Mouse (Mus musculus) limb, embryonic 12.5 days (tissue): ENCODE data around the gene Trpc4ap. TPM values are rescaled to one million over a fixed set of nuclear protein-coding genes. Genes with fewer than 3 reads are reported as not detected.
"Not testable (repeated sequence)": the region's sequence is repeated elsewhere in the genome, so short reads cannot be mapped to it uniquely, and the experiment has no call there.

Source experiments
- ATAC-seq: fragments of 200-750 bp; cut with Nextera tagmentation; 2 replicates; pipeline ENCODE4 v1.8.0; 2017; ENCODE audit warnings: low read depth, moderate TSS enrichment; ENCODE audit not compliant: insufficient number of reproducible peaks, insufficient read depth, low FRiP score, low TSS enrichment
- H3K27ac ChIP-seq: fragments of 300-500 bp; sonication (generic); 2 replicates; pipeline ENCODE4 v1.5.1; 2016; ENCODE audit warnings: mild to moderate bottlenecking, moderate library complexity
- H3K27me3 ChIP-seq: fragments of 300-500 bp; sonication (generic); 2 replicates; pipeline ENCODE4 v1.6.1; 2016; ENCODE audit warnings: mild to moderate bottlenecking, moderate library complexity
- H3K36me3 ChIP-seq: fragments of 300-500 bp; sonication (generic); 2 replicates; pipeline ENCODE4 v1.6.1; 2016; ENCODE audit warnings: mild to moderate bottlenecking, moderate library complexity
- H3K4me1 ChIP-seq: fragments of 300-500 bp; sonication (generic); replicated peaks from 2 replicates; pipeline ENCODE4 v1.6.1; 2016
- H3K4me2 ChIP-seq: fragments of 300-500 bp; sonication (generic); 2 replicates; pipeline ENCODE4 v1.6.1; 2016; ENCODE audit warnings: mild to moderate bottlenecking, moderate library complexity
- H3K4me3 ChIP-seq: fragments of 300-500 bp; sonication (generic); replicated peaks from 2 replicates; pipeline ENCODE4 v1.5.1; 2016; ENCODE audit warnings: mild to moderate bottlenecking
- H3K9ac ChIP-seq: fragments of 300-500 bp; sonication (generic); replicated peaks from 2 replicates; pipeline ENCODE4 v1.6.1; 2016; ENCODE audit warnings: mild to moderate bottlenecking, moderate library complexity
- H3K9me3 ChIP-seq: fragments of 300-500 bp; sonication (generic); 2 replicates; pipeline ENCODE4 v1.6.1; 2016; ENCODE audit warnings: mild to moderate bottlenecking, moderate library complexity
- WGBS: fragments of 180-500 bp; shearing (Covaris S2); methylation state at CpG from one replicate; pipeline ENCODE4 v1.1.7; 2016; 5-methylcytosine and 5-hydroxymethylcytosine counted together
- polyA plus RNA-seq: library from polyadenylated mRNA; unstranded; fragments of >200 nt; fragmentation: Nextera tagmentation; extraction: Ambion mirVana; gene quantifications from 2 replicates; pipeline ENCODE4 v1.2.1, GENCODE M21; 2016

Trpc4ap gene
- 165 and 167 TPM in 2 replicates for polyA plus RNA-seq

- under 1% methylated on average over 69 of the region's 72 CpGs for WGBS
- Histone ChIP-seq H3K4me3 (peak within 1 kb of the TSS; percentile 98), H3K4me2 (peak within 1 kb of the TSS; percentile 83), H3K9me3 (no peaks in the 10 kb centered on the region), H3K4me1 (peaks cover 20% of the 10 kb centered on the region), H3K27me3 (no peaks in the 10 kb centered on the region), H3K27ac (peak within 1 kb of the TSS; percentile 89), H3K36me3 (peaks cover 10% of the 10 kb centered on the region; the same call in 1 of the 2 replicates), H3K9ac (peak within 1 kb of the TSS; percentile 98)
- peak; percentile 95 for ATAC-seq
These were observed at the start of gene Trpc4ap for GRCm38 (mm10) chr2:155691723-155692493. TSS of gene Trpc4ap (minus strand) at chr2:155692384.

GRCm38 (mm10) chr2:155737803-155738202 is 45.6 kb upstream of the Trpc4ap start:
- no peak overlapping the region for H3K4me2 ChIP-seq
- no peaks in the 10 kb centered on the region for H3K27me3 ChIP-seq
- no peak overlapping the region for H3K27ac ChIP-seq
- ATAC-seq, result no peak
- 80% methylated on average over 9 of the region's 9 CpGs for WGBS
- H3K9ac ChIP-seq, result no peak overlapping the region
- H3K4me1 ChIP-seq, result no peaks in the 10 kb centered on the region
- H3K36me3 ChIP-seq, result no peaks in the 10 kb centered on the region
- no peaks in the 10 kb centered on the region for H3K9me3 ChIP-seq
- H3K4me3 ChIP-seq, result no peak overlapping the region

GRCm38 (mm10) chr2:155736936-155737335 is 44.8 kb upstream of the Trpc4ap start:
- no peaks in the 10 kb centered on the region for H3K36me3 ChIP-seq
- ATAC-seq, result no peak
- H3K4me1 ChIP-seq, result no peaks in the 10 kb centered on the region
- no peak overlapping the region for H3K9ac ChIP-seq
- no peaks in the 10 kb centered on the region for H3K9me3 ChIP-seq
- no peak overlapping the region for H3K27ac ChIP-seq
- H3K27me3 ChIP-seq, result no peaks in the 10 kb centered on the region
- WGBS, result 80% methylated on average over 6 of the region's 6 CpGs
- H3K4me2 ChIP-seq, result no peak overlapping the region
- H3K4me3 ChIP-seq, result no peak overlapping the region

- H3K27me3 ChIP-seq, H3K36me3 ChIP-seq, H3K4me2 ChIP-seq, H3K27ac ChIP-seq, H3K4me3 ChIP-seq, H3K9me3 ChIP-seq, H3K4me1 ChIP-seq, ATAC-seq, H3K9ac ChIP-seq: not testable (repeated sequence)
- WGBS, result 79% methylated on average over 5 of the region's 5 CpGs
These were observed 43.6 kb upstream of the Trpc4ap start, which contains the start of gene Gm17581 for GRCm38 (mm10) chr2:155735766-155736165. TSS of gene Gm17581 (minus strand) at chr2:155735866.

GRCm38 (mm10) chr2:155735080-155735479 is 42.9 kb upstream of the Trpc4ap start:
- no peak for ATAC-seq
- no peak overlapping the region for H3K4me3 ChIP-seq
- no peaks in the 10 kb centered on the region for H3K9me3 ChIP-seq
- H3K4me2 ChIP-seq, result no peak overlapping the region
- no peaks in the 10 kb centered on the region for H3K36me3 ChIP-seq
- no peak overlapping the region for H3K27ac ChIP-seq
- 77% methylated on average over 5 of the region's 5 CpGs for WGBS
- H3K4me1 ChIP-seq, result no peaks in the 10 kb centered on the region
- no peaks in the 10 kb centered on the region for H3K27me3 ChIP-seq
- no peak overlapping the region for H3K9ac ChIP-seq

GRCm38 (mm10) chr2:155729158-155729645 is 37.0 kb upstream of the Trpc4ap start, which contains the start of gene Edem2:
TSS of gene Edem2 (minus strand) at chr2:155729475.
- H3K27me3 ChIP-seq, result no peaks in the 10 kb centered on the region
- H3K36me3 ChIP-seq, result no peaks in the 10 kb centered on the region
- H3K4me3 ChIP-seq, result peak within 1 kb of the TSS; percentile 87
- peaks cover 7% of the 10 kb centered on the region for H3K4me1 ChIP-seq
- no peak within 1 kb of the TSS for H3K27ac ChIP-seq
- H3K9me3 ChIP-seq, result no peaks in the 10 kb centered on the region
- under 1% methylated on average over 33 of the region's 33 CpGs for WGBS
- H3K4me2 ChIP-seq, result peak within 1 kb of the TSS; percentile 94
- ATAC-seq, result peak; percentile 93
- H3K9ac ChIP-seq, result peak within 1 kb of the TSS; percentile 66

- H3K4me2 ChIP-seq, result peak overlapping the region; percentile 94
- peak overlapping the region; percentile 66 for H3K9ac ChIP-seq
- 4% methylated on average over 15 of the region's 15 CpGs for WGBS
- ATAC-seq, result no peak; the same call in none of the 2 replicates
- H3K4me1 ChIP-seq, result peaks cover 7% of the 10 kb centered on the region
- no peaks in the 10 kb centered on the region for H3K27me3 ChIP-seq
- H3K36me3 ChIP-seq, result no peaks in the 10 kb centered on the region
- no peaks in the 10 kb centered on the region for H3K9me3 ChIP-seq
- peak overlapping the region; percentile 87 for H3K4me3 ChIP-seq
- no peak overlapping the region for H3K27ac ChIP-seq
These were observed 36.6 kb upstream of the Trpc4ap start for GRCm38 (mm10) chr2:155728742-155729141.

GRCm38 (mm10) chr2:155727764-155728395 is 35.7 kb upstream of the Trpc4ap start:
- WGBS, result 71% methylated on average over 7 of the region's 7 CpGs
- no peak overlapping the region; the same call in 1 of the 2 replicates for H3K4me2 ChIP-seq

GRCm38 (mm10) chr2:155726302-155726701 is 34.1 kb upstream of the Trpc4ap start:
- H3K4me3 ChIP-seq, result no peak overlapping the region
- WGBS, result 87% methylated on average over 7 of the region's 7 CpGs

More at GRCm38 (mm10) chr2:155727764-155728395, 35.7 kb upstream of the Trpc4ap start:
- ATAC-seq, result no peak
- peaks cover 7% of the 10 kb centered on the region for H3K4me1 ChIP-seq
- H3K9ac ChIP-seq, result no peak overlapping the region
- H3K4me3 ChIP-seq, result no peak overlapping the region
- no peaks in the 10 kb centered on the region for H3K27me3 ChIP-seq
- no peaks in the 10 kb centered on the region for H3K9me3 ChIP-seq
- H3K27ac ChIP-seq, result no peak overlapping the region
- no peaks in the 10 kb centered on the region for H3K36me3 ChIP-seq

GRCm38 (mm10) chr2:155724526-155724925 is 32.3 kb upstream of the Trpc4ap start:
- Histone ChIP-seq H3K9ac (no peak overlapping the region), H3K4me1 (peaks cover 7% of the 10 kb centered on the region), H3K4me3 (no peak overlapping the region), H3K27me3 (no peaks in the 10 kb centered on the region), H3K4me2 (no peak overlapping the region), H3K36me3 (peaks cover 11% of the 10 kb centered on the region), H3K9me3 (no peaks in the 10 kb centered on the region), H3K27ac (no peak overlapping the region)
- 85% methylated on average over 6 of the region's 6 CpGs for WGBS
- ATAC-seq, result no peak

More at GRCm38 (mm10) chr2:155726302-155726701, 34.1 kb upstream of the Trpc4ap start:
- ATAC-seq, result no peak
- peaks cover 7% of the 10 kb centered on the region for H3K4me1 ChIP-seq
- H3K27ac ChIP-seq, result no peak overlapping the region
- no peak overlapping the region for H3K4me2 ChIP-seq
- H3K36me3 ChIP-seq, result peaks cover 8% of the 10 kb centered on the region; the same call in 1 of the 2 replicates
- H3K9me3 ChIP-seq, result no peaks in the 10 kb centered on the region
- no peaks in the 10 kb centered on the region for H3K27me3 ChIP-seq
- no peak overlapping the region for H3K9ac ChIP-seq

GRCm38 (mm10) chr2:155724036-155724435 is 31.9 kb upstream of the Trpc4ap start:
- Histone ChIP-seq H3K27ac (no peak overlapping the region), H3K36me3 (peaks cover 16% of the 10 kb centered on the region), H3K4me1 (peaks cover 7% of the 10 kb centered on the region), H3K9me3 (no peaks in the 10 kb centered on the region), H3K27me3 (no peaks in the 10 kb centered on the region), H3K4me2 (no peak overlapping the region), H3K9ac (no peak overlapping the region), H3K4me3 (no peak overlapping the region)
- no peak for ATAC-seq
- 72% methylated on average over 5 of the region's 5 CpGs for WGBS
